Mouse (Mus musculus): Measurements from ENCODE around the gene Asprv1. TPM values are rescaled to one million over a fixed set of nuclear protein-coding genes. Genes with fewer than 3 reads are reported as not detected.
A peak's percentile ranks its signal among the peaks of the same experiment; 100 is the strongest.

Gene Asprv1
- total RNA-seq, 4 experiments from 2014 or later = not detected

DNA sequence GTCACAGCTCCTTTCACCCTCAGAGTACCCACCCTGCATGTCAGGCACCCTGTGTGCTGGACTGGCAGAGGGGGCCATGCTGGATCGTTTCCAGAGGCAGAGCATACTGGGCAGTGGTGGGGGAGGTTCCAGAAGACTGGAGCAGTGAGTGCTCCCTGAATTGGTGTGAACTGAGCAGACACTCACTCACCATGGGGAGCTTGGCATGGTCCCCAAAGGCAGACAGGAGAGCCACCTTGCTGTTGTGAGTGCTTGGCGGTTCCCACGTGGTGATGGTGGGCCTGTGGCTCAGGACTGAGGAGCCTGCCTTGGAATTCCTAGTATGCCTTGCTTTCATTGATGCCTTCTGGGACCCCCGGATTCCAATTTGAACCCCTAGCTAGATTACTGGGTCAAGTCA lies 4.8 kb upstream of the Asprv1 start:
- no peak for DNase-seq (ENCODE audit: low spot score)

DNA sequence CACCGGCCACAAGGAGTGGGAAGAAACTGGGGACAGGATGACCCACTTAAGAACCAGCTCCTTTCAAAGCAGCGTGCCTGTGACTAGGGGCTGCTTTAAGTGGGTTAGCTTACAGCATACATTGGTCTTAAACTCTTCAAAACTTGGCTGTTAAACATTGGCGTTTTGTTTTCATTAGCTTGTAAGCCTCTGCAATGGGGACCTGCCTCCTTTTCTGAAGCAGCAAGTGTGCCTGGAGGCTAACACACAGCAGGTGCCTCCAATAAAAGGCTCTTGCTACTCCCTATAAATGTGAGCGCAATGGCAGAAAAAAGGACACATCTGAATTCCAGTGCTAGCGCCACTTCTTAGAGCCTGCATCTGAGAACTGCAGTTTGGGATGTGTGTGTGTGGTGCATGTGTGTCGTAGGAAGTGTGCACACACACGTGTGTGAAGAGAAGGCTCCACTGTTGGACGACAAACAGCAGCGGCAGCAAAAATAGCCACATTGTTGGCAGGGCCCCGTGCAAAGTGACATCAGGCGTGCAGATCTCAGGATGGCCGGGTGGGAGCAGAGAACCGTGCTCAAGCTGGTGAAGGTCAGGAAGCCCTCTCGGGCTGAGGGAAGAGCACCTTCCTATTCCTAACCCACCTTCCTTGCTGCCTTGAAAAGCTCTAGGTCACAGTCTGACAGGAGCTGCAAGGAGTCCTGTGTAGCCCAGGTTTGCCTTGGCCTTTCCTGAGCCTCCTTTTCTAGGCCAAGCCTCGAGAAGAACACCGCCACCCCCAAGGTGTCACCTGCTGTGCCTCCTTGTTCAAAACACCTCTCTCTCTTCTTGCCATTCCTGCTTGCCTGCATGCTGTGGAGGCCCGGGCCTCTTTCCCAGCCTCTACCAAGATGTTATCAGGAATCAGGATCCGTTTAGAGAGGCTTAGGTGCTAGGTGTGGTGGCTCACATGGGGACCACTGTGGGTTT lies 3.6 kb upstream of the Asprv1 start:
- no peak for DNase-seq (ENCODE audit: low spot score)

DNA sequence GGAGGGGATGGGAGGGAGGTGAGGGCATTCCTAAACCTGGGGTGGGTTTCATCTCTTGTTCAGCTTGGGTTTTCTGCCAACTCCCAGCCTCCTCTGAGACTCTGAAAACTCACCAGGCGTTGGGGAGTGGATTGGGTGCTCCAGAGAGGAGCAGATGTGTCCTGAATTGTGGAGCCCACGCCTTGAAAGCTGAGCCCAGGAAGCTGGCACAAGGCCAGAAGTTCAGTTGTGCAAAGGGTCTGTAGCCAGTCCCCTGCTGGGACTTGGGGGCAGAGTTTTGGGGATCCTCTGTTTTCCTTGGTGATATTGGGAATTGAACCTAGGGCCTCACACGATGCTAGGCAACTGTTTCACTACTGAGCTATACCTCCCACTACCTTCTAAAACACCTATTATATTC lies 2.2 kb downstream of the Asprv1 start:
- DNase-seq (ENCODE audit: low spot score) = no peak

DNA sequence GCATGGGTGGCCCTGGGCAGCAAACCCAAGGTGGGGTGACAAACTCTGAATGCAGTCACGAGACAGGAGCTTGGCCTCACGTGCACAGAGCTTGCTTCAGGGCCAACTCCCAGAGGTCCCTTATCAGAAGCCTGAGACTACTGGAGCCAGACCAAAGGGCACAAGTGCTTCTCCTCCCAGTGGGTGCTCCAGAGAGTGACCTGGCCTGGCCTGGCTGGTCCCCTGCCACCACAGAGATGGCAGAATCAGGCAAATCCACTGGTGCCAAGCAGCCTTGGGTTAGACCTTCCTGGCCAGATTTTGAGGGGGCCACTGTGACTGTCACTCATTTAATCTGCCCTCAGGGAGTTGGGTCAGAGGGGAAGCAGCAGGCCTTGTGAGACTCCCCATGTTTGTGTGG lies 8.5 kb downstream of the Asprv1 start:
- DNase-seq (ENCODE audit: low spot score) = peak; percentile 40

DNA sequence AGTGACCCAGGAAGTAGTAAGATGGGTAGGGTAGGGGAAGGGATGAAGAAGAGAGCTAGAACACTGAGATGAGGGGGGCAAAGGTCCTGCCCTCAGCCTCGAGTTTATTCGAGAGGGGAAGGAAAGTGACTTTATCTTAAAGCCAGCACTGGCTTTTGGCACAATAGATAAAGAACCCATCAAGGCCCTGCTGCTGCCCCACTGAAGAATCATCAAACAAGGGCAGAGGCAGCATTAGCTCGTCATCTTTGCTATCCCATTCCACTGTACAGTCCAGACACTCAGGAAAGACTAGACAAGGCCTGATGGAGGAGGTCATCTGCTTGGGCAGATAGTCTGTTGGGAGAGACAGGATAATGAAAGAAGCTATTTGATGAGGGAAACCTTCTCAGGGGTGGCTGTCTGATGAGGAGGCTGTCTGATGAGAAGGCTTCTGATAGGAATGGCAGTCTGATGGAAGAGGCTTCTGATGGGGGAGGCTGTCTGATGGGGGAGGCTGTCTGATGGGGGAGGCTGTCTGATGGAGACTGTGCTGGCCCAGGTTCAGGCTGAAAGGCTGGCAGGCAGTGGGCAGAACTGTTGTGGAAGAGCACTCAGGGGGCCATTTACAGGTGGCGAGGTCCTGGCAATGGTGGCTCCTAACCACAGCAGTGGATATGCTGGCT lies 9.3 kb downstream of the Asprv1 start:
- DNase-seq (ENCODE audit: low spot score) = no peak

DNA sequence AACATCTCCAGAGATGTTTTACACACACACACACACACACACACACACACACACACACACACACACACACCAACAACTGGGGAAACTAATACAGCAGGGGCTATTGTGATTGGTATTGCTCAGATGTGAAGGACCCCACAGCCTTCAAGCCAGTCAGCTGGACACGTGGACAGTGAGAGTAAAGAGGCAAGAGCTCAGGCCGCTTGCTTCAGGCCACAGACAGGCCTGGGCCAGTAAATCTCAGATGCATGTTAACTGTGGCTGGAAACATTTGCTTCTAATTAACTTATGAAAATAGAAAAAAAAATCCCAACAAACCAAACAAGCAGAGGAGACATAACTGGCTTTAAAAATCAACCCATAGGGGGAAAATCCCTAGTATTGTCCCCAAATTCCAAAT lies 9.9 kb downstream of the Asprv1 start:
- no peak for DNase-seq (ENCODE audit: low spot score)

DNA sequence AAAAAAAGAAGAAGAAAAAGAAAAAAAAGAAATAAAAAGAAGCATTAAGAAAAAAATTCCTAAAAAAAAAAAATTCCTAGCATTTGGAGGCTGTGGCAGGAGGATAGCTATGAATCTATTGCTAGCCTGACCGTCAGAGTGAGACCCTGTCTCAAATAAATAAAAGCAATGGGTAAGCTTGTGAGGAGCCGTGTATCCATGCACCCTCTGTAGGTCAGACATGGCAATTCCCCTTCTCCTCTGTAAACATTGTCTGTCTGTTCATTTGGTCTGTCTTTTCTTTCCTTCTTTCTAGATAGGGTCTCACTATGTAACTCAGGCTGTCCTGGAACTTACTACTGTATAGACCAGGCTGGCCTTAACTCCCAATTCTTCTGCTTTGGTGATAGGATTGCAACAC lies 10.5 kb downstream of the Asprv1 start:
- DNase-seq (ENCODE audit: low spot score) = no peak

DNA sequence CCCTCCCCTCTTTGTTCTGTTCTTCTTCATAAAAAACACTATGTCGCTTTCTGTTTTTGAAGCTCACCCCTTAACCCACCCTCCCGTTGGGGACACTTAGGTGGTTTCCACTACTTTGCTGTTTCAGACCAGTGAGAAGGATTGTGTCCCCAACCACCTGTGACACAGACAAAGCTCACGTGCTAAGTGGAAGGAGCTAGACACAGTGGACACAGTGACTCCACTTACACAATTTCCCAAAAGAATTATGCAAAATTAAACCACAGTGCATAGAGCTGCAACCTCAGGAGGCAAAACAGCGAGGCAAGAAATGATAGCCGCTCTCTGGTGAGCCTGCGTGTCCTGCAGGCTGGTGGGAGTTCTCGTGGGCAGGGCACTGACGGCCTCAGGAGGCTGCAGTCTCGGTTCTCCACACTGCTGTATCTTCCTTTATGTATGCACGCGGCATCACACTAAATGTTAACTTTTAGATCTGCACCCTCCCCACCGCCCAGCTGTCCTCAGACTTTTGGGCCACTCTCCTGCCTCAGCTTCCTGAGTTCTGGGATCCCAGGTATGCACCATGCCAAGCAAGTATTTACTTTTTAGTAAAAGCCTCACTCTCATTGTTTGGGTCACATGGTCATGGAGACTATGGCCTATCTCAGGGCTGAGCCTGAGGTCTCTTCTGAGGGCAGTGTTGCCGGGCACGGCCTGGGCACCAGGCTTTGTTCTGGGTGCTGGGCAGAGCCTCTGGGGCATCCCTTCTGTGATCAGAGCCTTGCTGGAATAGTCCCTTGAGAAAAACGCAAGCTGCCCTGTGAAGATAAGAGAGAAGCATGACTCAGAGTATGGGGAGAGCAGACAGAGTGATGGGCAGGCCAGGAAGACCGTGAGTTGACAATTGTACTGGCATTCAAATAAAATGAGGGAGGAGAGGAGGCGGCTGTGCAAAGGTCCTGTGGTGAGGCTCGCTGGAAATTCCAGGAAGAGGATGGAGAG lies 11.5 kb downstream of the Asprv1 start:
- no peak for DNase-seq (ENCODE audit: low spot score)

DNA sequence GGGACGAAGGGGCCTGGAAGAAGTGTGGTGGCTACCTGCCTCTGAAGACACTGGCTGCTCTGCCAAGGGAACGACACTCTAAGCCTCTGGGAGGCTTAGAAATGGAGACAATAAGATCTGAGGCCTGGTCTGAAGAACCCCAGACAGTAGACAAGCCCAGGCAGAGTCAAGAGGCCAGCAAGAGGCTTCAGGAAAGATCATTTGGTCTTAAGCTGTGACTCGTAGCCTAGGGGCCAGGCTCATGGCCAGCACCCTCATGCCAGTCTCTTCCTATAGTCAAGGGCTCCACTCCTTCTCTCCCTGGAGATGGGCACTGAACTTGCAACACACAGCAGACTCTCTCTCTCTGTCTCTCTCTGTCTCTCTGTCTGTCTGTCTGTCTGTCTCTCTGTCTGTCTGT lies 12.2 kb downstream of the Asprv1 start:
- DNase-seq (ENCODE audit: low spot score) = no peak

DNA sequence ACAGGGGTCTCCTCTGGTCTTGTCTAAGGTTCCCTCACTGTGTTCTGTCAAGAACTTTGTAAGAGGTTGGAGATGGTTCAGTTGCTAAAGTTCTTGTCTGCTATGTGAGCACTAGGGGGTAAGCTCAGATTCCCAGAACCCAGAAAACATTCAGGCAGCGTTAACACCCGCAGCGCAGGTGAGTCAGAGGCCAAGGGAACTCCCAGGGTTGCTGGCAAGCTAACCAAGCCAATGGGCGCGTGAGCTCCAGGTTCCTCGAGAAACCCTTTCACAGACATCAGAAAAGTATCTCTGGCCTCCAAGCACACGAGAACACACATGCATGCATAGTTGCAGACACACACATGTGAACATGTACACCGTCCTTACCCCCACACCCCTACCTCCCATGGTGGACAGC lies 12.8 kb downstream of the Asprv1 start:
- DNase-seq (ENCODE audit: low spot score) = no peak

DNA sequence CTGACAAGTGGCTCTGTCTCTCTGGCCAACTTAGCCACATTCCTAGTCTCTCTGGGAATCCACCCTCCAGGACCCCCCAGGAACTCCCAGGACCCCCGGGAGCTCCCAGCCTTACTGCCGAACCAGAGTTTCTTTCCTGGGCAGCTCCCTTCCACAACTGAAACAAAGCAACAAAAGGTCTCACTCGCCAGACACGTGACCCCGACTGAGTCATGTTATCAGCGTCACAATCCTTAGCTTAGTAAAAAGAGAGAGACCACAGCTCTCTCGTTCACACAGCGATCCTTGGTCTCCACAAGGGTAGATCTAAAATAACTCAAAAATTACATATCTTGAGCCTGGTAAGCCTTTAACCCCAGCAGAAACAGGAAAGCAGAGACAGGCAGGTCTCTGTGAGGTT lies 13.8 kb downstream of the Asprv1 start:
- no peak for DNase-seq (ENCODE audit: low spot score)

DNA sequence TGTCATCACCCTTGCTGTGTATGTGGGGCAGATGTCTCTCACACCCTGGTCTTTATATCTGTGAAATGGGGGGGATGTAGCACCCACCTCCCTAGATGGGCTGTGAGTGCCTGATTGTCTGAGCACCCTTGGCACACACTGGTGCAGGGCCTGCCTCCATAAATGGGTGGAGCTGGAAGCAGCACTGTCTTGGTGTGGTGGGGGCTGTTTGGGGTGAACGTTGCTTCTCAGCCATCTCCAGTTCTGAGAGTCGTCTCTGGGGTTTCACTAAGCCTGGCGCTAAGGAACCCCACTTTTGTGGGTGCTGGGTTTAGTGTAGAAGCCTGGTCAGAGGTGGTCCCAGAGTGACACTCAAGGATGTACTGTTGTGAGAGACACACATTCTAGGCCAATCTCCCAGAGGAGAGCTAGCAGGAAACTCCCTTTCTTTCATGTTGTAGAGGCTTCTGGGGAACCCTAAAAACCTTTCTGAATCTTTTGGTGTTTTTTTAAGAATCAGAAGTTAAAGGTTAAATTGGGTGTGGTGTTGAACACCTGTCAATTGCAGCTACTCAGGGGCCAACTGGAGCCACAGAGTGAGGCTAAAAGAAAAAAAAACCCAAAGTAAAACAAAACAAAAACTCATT lies 16.9 kb downstream of the Asprv1 start:
- DNase-seq (ENCODE audit: low spot score) = no peak

DNA sequence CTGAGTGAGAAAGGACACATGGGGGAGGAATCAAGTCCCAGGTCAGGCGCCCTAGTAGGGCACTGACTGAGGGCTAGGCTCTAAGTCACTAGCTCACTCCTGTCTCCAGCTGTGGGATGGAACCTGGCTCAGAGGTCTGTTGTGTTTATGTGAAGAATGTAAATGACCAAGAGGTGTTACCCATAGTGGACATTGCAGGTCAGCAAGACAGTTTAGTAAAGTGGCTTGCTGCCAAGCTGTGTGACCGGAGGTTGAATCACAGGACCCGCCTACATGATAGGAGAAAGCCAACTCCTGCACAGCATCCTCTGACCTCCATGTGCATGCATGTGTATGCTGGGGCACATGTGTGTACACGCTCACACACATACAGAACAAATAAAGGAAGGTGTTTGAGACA lies 17.6 kb downstream of the Asprv1 start:
- no peak for DNase-seq (ENCODE audit: low spot score)

DNA sequence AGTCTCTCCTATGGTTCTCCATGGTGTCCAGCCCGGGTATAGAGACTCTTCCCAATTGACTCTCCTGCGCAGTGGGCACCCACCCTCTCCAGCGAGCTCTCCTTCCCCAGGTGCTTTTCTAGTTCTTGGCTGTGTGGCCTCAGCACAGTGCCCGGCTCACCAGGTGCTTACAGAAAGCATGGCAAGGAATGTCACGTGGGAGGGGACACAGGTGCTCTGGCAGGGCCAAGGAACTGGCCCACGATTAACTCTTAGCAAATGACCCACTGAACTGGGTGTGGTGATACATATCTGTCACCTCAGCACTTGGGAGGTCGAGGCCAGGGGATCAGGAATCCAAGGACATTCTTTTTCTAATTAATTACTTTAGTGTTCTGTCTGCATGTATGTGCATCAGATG lies 18.2 kb downstream of the Asprv1 start:
- DNase-seq (ENCODE audit: low spot score) = no peak

DNA sequence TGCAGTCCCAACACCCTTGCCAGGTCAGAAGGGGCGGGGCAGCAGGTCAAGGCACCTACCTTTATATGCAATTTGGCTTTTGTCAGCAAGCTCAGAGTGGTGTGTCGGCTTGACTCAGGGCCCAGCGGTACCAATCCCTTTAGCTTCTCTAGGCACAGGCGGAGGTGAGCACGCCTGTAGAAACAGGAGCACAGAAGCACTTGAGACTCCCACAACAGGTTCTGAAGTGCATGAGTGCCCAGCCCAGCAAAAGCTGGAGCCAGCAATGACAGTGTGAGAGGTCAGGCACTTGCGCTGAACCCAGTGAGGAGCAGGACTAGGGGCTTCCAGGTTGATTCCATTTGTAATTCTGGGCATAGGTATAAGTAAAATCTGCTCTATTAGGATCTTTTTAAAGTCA lies 25.1 kb downstream of the Asprv1 start:
- DNase-seq (ENCODE audit: low spot score) = no peak

DNA sequence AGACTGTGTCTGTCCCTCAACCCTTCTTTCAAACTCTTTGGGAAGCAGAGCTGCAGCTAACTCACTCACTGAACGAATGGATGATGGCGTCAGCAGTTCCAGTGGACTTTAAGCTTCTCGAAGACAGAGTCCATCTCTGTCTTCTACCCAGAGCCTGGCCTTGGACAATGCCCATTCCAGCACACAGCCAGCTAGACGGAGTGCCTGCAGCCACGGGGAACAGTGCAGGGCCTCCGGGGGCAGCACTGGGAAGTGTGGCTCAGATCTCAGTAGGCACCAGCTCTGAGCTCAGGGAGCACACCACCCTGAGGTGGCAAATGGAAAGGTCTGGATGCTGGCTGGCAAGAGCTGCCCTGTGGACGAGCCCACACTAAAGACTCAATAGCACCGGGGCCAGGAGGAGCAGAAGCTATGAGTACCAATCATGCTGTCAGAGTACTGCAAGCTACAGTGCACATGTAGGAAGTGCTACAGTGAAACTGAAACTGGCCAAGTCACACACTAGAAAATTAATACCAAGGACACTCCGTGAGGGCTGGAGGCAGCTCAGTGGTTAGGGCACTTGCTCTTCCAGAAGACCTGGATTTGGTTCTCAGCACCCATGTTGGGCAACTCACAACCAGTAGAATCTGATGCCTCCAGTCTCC lies 26.4 kb downstream of the Asprv1 start:
- DNase-seq (ENCODE audit: low spot score) = no peak

DNA sequence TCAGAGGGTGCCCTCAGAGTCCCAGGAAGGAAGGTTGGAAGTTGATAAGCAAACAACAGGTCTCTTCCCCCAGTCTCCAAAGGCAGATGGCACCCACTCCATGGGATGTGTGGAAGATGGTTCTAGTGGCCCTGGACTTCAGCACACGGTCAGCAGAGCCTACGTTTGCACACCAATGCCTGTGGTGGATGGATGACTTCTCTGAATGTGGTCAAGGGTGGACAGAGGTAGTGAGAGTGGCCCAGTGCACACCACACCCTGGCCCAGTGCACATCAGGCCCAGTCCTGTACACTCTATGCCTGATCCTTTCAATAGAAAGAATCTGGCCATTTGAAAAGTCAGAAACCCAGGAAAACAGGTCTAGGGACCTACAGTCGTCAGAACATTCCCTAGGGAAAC lies 30.5 kb downstream of the Asprv1 start:
- DNase-seq (ENCODE audit: low spot score) = no peak

DNA sequence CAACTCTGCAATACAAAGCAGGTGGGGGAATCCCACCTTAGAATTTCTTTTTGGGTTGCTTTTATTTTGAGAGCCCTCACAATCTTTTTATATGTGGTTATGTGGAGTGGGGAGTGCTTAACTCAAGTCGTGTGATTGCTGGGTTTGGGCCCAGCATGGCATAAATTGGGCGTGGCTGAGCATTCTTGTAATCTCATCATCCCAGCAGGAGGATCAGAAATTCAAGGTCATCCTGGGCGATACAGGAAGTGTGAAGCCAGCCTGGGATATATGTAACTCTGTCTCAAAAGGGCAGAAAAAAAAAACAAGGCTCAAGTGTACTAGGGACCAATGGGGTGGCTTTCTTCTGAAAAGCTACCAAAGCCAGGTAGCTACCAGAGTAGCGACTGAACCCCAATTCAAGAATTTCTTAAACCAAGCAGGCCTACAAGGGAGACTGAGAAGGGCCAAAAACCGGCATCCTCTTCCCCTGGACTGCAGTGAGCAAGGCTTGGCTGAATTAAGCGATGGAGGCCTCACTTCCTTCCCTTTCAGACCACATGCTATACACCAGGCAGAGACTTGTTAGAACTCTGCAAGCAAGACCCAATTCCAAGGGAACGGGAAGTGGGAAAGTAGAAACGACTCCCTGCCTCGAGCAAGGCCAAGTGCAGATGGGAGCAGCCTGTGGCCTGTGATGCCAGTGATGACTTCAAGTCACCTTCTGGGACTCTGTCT lies 32.4 kb downstream of the Asprv1 start:
- DNase-seq (ENCODE audit: low spot score) = no peak

DNA sequence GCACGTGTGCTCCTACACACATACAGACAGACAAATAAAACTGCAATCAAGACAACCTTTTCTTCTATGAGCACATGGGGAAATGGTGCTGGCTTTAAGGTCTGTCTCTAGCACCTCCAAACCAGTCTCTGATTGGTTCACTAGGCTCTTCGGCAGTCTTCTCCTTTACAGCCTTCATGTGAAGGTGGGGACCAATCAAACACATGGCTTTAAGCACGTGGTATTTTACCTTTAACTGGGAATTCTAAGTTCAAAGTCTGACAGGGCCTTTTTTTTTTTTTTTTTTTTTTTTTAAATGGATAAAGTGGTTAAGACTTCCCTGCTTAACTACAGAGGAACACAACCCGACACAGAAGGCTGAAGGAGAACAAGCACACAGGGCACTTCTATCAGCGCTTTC lies 37.1 kb downstream of the Asprv1 start:
- no peak for DNase-seq (ENCODE audit: low spot score)

DNA sequence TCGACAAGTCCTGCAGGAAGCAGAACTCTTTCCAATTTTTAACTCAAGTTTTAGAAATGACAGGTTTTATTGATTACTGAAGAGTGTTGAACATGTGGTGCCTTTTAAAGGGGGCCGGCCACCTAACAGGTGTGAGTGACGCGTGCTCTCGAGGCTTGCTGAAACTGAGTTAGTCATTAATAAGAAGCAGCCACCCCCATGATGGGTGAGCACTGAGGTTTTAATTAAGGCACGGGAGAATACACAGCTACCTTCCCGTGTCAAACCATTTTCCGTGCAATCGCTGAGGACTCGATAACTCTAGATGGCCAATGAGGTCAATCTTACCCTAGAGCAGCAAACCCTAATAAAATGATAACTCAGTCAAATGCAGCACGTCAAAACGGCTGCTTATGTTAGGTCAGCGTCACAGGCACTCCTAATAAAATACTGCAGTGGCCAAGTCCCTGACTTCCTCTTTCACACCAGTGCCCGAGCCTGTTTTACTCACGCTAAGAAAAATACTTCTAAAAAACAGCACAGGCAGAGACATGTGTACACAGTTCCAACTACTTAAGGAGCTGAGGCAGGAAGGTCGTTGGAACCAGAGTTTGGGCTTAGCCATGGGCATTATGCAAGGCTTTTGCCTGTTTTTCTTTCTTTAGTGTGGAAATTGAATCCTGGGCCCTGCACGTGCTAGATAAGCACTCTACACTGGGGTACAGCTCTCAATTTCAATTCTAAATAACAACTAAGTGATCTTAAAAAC lies 37.8 kb downstream of the Asprv1 start:
- DNase-seq (ENCODE audit: low spot score) = no peak

All from heart, adult 8-10 months (tissue).